Mouse (Mus musculus) intestine, embryonic 14.5 days (tissue): Measurements from ENCODE around the gene Tyrp1. TPM values are rescaled to one million over a fixed set of nuclear protein-coding genes. Genes with fewer than 3 reads are reported as not detected.
A peak's percentile ranks its signal among the peaks of the same experiment; 100 is the strongest.

Source experiments
- ATAC-seq: fragments of 200-750 bp; cut with Nextera tagmentation; replicated peaks from 2 replicates; pipeline ENCODE4 v1.8.0; 2017; ENCODE audit warnings: low read depth, moderate number of reproducible peaks, moderate TSS enrichment, moderate library complexity; ENCODE audit not compliant: low FRiP score, low TSS enrichment
- DNase-seq: peaks from one replicate; pipeline ENCODE4 v3.0.0-alpha.2; 2018; ENCODE audit warnings: low spot score
- H3K27ac ChIP-seq: fragments of 300-500 bp; sonication (generic); 2 replicates; pipeline ENCODE4 v1.5.1; 2014; ENCODE audit warnings: low read depth, mild to moderate bottlenecking, control low read depth
- H3K27me3 ChIP-seq: fragments of 300-500 bp; sonication (generic); replicated peaks from 2 replicates; pipeline ENCODE4 v1.6.1; 2014; ENCODE audit warnings: low read length, control low read depth; ENCODE audit not compliant: control insufficient read depth, insufficient read depth
- H3K36me3 ChIP-seq: fragments of 300-500 bp; sonication (generic); 2 replicates; pipeline ENCODE4 v1.6.1; 2014; ENCODE audit warnings: low read length, control low read depth; ENCODE audit not compliant: control insufficient read depth, insufficient read depth
- H3K4me1 ChIP-seq: fragments of 300-500 bp; sonication (generic); replicated peaks from 2 replicates; pipeline ENCODE4 v1.6.1; 2014; ENCODE audit warnings: low read length, control low read depth, mixed read lengths; ENCODE audit not compliant: control insufficient read depth, insufficient read depth
- H3K4me2 ChIP-seq: fragments of 300-500 bp; sonication (generic); 2 replicates; pipeline ENCODE4 v1.6.1; 2014; ENCODE audit warnings: low read length
- H3K4me3 ChIP-seq: fragments of 300-500 bp; sonication (generic); 2 replicates; pipeline ENCODE4 v1.5.1; 2014; ENCODE audit warnings: low read depth, low read length, control low read depth, mixed read lengths
- H3K9ac ChIP-seq: fragments of 300-500 bp; sonication (generic); 2 replicates; pipeline ENCODE4 v1.6.1; 2014; ENCODE audit warnings: mild to moderate bottlenecking, low read length
- H3K9me3 ChIP-seq: fragments of 300-500 bp; sonication (generic); 2 replicates; pipeline ENCODE4 v1.6.1; 2016; ENCODE audit warnings: low read length, control low read depth; ENCODE audit not compliant: control insufficient read depth
- WGBS: fragments of 180-500 bp; shearing (Covaris S2); extraction: QIAGEN DNeasy Blood & Tissue Kit; methylation state at CpG from one replicate; pipeline ENCODE4 v1.1.7; 2014; 5-methylcytosine and 5-hydroxymethylcytosine counted together
- polyA plus RNA-seq: library from polyadenylated mRNA; unstranded; fragments of >200 nt; fragmentation: Nextera tagmentation; extraction: Ambion mirVana; gene quantifications from 2 replicates; pipeline ENCODE4 v1.2.1, GENCODE M21; 2014

Tyrp1 gene
- polyA plus RNA-seq, 1 experiment from 2014 or later = not detected

DNA sequence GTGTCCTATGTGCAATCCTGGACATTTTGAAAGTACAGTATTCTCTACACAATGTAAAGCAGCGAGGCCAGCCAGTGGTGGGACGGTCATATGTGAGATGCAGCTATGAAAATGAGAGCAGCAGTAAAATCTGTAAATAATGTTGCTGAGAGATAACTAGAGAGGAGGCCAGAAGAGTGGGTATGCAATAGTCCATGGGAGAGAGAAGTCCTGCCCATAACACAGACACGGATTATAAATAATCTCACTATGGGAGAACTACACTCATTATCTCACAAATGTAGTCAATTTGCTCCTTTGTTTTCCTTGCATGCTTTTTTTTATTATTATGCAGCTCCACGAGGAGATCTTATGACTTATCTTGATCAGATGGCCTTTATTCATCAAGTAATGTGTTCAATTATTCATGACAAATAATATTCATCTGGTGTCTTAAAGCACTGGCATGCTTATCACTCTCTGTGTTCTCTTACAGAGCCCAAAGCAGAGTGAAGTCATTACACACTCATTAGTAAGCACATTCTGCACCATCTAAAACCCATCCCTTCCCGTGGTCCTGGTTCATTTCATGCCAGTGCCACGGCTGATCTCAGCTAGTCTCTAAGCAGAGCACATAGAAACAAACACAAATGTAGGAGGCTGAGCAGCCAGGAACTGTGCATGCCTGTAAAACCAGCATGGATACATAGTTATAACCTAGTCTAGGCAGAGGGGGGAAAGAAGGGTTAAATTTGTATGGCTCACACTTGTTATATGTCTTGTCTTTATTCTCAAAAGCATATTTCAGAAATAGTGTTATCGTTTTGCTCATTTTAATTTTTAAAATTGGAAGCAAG is 18.9 kb downstream of the Tyrp1 start:
- Histone ChIP-seq H3K4me3 (no peak overlapping the region), H3K9ac (no peak overlapping the region), H3K36me3 (no peaks in the 10 kb centered on the region), H3K4me1 (no peaks in the 10 kb centered on the region), H3K4me2 (no peak overlapping the region), H3K9me3 (no peaks in the 10 kb centered on the region), H3K27ac (no peak overlapping the region), H3K27me3 (no peaks in the 10 kb centered on the region)
- ATAC-seq (no peak), DNase-seq (no peak)
- WGBS = 73% methylated on average over 7 of the region's 7 CpGs

DNA sequence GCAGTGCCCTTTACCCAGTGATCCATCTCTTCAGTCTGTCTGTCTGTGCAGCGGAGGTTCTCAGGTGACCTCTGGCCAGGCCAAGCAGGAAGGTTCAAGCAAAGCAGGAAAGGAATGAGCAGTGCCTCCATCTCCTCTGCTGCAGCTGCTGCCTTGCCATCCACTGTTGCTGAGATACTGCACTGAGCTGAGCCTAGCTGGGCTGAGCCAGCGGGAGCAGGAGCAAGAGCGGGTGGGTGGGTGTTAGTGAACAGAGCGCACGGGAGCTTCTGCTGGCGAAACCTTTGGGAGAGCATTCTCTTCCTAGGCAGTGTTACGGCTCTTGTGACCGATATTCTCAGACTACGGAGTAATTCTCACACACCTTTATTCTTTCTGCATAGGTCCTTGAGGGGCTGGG is 21.6 kb downstream of the Tyrp1 start:
- no peak for ATAC-seq

DNA sequence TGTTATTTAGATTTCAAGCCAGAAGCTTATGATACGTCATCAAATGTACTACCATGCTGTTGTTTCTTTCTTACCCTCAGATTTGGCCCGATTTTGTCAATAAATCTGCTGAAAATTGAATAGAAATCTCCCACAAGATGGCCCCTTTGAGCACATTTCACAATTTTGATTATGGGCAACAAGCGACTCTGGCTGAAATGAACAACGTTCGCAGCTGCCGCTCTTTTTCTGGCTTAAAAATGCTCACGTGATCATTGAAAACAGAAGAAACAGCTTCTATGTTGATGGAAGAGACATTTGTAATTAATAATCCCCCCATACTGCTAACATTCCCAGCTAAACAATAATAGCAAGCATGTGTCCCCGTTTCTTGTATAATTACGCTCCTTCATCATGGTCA is 29.0 kb downstream of the Tyrp1 start:
- H3K4me1 ChIP-seq = no peaks in the 10 kb centered on the region
- 86% methylated on average over 9 of the region's 9 CpGs for WGBS
- H3K4me3 ChIP-seq = no peak overlapping the region
- H3K27me3 ChIP-seq = no peaks in the 10 kb centered on the region
- no peak overlapping the region for H3K27ac ChIP-seq
- H3K4me2 ChIP-seq = no peak overlapping the region
- ATAC-seq (no peak), DNase-seq (no peak)
- no peaks in the 10 kb centered on the region for H3K36me3 ChIP-seq
- H3K9ac ChIP-seq = no peak overlapping the region
- H3K9me3 ChIP-seq = no peaks in the 10 kb centered on the region

More for the DNA sequence above, 21.6 kb downstream of the Tyrp1 start:
- 71% methylated on average over 9 of the region's 9 CpGs for WGBS
- no peak overlapping the region for H3K9ac ChIP-seq
- no peaks in the 10 kb centered on the region for H3K9me3 ChIP-seq
- no peak overlapping the region for H3K4me2 ChIP-seq
- no peak overlapping the region for H3K27ac ChIP-seq
- no peaks in the 10 kb centered on the region for H3K4me1 ChIP-seq
- no peak overlapping the region for H3K4me3 ChIP-seq
- no peak for DNase-seq
- no peaks in the 10 kb centered on the region for H3K27me3 ChIP-seq
- H3K36me3 ChIP-seq = no peaks in the 10 kb centered on the region

DNA sequence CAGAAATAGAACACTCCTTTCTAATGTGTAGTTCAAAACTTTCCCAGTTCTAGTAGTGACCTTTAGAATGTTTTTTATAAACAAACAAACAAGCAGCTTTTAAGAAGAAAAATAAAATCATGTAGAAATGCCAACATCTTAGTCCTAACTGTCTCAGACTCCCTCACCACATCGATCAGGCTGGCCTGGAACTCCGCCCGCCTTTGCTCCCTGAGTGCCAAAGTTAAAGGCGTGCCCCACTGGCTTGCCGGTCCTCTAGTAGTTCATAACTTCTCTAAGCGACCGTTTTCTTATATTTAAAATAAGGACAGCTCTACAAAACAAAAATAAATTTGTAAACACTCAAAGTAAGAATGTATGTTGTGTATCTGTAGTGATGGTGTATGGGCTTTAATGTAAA is 30.0 kb downstream of the Tyrp1 start:
- DNase-seq (no peak), ATAC-seq (no peak)
- Histone ChIP-seq H3K4me3 (no peak overlapping the region), H3K9me3 (no peaks in the 10 kb centered on the region), H3K4me1 (0 out of 2 replicates have a peak, but pooled peaks cover 3% of the 10 kb centered on the region), H3K9ac (no peak overlapping the region), H3K27ac (no peak overlapping the region), H3K4me2 (no peak overlapping the region), H3K27me3 (no peaks in the 10 kb centered on the region), H3K36me3 (no peaks in the 10 kb centered on the region)
- WGBS = 70% methylated on average over 7 of the region's 7 CpGs

DNA sequence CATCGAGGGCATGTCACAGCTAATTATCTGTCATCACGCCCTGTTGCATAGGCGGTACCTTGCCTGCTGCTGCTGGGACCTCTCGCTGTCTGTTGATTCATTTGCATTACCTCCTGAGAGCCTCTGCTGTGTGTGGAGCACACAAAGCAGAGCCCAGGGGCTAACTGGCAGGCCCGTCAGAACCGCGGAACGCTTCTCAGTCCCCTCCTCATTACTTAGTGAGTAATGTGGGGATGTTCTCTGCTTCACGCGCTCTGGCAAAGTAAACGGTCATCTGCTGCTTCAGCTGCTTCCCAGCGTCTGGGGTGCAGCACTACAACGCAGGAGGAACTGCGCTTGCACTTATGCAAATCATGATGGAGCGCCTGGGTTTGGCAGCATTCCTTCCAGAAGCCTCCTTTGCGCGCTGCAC is 30.6 kb downstream of the Tyrp1 start:
- peak; percentile 68 for DNase-seq
- H3K27me3 ChIP-seq = no peaks in the 10 kb centered on the region
- no peaks in the 10 kb centered on the region for H3K36me3 ChIP-seq
- H3K9ac ChIP-seq = peak overlapping the region; percentile 29; the same call in 1 of the 2 replicates
- peak; percentile 55; the same call in 1 of the 2 replicates for ATAC-seq
- WGBS = 2% methylated on average over 17 of the region's 17 CpGs
- H3K4me1 ChIP-seq = 0 out of 2 replicates have a peak, but pooled peaks cover 3% of the 10 kb centered on the region
- no peaks in the 10 kb centered on the region for H3K9me3 ChIP-seq
- H3K4me3 ChIP-seq = peak overlapping the region; percentile 30
- H3K4me2 ChIP-seq = peak overlapping the region; percentile 59
- H3K27ac ChIP-seq = no peak overlapping the region

DNA sequence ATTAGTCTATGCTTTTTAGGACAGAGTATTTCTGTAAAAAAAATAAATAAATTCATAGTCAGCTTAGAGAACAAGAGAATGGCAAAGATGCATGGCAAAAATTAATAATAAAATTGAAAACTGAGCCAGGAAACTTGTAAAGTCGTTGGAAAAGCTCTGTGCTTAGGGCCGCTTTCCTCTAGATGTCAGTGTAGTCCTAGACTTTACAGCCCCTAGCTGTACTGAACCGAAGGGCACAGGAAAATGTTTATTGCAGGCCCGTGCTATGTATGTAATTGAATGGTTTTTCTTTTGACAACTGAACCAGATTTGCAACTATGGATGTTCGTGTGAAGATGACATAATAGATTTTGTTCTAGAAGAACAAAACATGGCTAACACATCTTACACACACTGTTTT is 32.1 kb downstream of the Tyrp1 start:
- ATAC-seq = no peak
- WGBS = 13% methylated on average over 5 of the region's 5 CpGs
- H3K36me3 ChIP-seq = no peaks in the 10 kb centered on the region
- no peak overlapping the region for H3K4me3 ChIP-seq
- no peak overlapping the region for H3K4me2 ChIP-seq
- 0 out of 2 replicates have a peak, but pooled peaks cover 3% of the 10 kb centered on the region for H3K4me1 ChIP-seq
- H3K9ac ChIP-seq = no peak overlapping the region
- DNase-seq = no peak
- no peak overlapping the region for H3K27ac ChIP-seq
- H3K27me3 ChIP-seq = no peaks in the 10 kb centered on the region
- no peaks in the 10 kb centered on the region for H3K9me3 ChIP-seq

DNA sequence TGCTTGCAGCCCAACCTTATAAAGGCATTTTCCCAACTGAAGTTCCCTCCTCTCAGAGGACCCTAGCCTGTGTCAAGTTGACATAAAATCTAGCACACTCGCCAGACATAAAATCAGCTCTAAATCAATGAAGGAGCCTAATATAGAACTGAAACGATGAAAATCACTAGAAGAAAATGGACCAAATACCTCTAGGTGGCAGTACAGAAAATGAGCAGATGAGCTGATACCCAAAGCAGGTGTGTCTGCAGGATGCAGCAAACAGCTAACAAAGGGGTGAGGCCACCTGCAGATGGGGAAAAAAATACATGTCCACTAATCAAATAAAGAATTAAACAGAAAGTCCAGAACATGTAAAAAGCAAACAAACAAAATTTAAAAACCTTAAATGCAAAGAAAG is 35.7 kb downstream of the Tyrp1 start:
- no peaks in the 10 kb centered on the region for H3K9me3 ChIP-seq
- no peaks in the 10 kb centered on the region for H3K36me3 ChIP-seq
- H3K27me3 ChIP-seq = no peaks in the 10 kb centered on the region
- no peak overlapping the region for H3K27ac ChIP-seq
- H3K4me2 ChIP-seq = no peak overlapping the region
- no peak for DNase-seq
- no peak overlapping the region for H3K9ac ChIP-seq
- 48% methylated on average over 2 of the region's 2 CpGs for WGBS
- ATAC-seq = no peak
- no peak overlapping the region for H3K4me3 ChIP-seq
- H3K4me1 ChIP-seq = 0 out of 2 replicates have a peak, but pooled peaks cover 3% of the 10 kb centered on the region

DNA sequence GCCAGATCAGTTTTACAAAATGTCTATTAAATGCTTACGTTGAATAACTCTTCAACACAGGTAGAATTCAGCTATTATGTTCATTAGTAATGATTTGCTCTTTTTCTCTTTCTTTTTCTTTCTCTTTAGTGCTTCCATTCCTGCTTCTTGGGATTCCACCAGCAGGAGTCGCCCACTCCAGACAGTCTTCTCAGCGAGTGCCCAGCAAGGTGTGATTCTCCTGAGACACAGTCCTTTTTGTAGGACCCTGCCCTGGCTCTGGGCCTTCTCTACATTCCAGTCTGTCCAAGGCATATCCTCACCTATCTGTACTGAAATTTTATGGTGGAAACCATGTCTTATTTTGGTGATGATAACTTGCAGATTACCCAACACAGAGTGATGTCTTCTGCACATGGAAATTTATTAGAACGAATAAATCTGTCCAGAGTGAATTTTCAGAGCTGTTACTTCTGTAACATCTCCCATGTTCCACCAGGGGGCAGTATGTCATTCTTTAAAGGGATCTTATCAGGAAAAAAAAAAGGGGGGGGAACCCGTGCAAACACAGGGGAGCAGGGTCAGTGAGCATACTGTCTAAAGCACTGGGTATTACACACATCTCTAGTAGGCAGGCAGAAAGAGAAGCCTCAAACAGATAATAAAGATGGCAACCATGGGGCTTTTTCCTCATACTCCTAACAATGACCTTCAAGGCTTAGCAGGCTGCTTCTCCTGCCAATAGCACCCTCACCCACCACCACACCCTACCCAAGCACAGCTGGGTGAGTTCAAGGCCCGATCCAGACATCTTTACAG is 39.1 kb downstream of the Tyrp1 start:
- ATAC-seq = no peak
- no peak overlapping the region for H3K27ac ChIP-seq
- 0 out of 2 replicates have a peak, but pooled peaks cover 3% of the 10 kb centered on the region for H3K4me1 ChIP-seq

More for the DNA sequence above, 39.1 kb downstream of the Tyrp1 start:
- DNase-seq = peak; percentile 61
- H3K4me2 ChIP-seq = no peak overlapping the region
- 33% methylated on average over 6 of the region's 6 CpGs for WGBS
- no peak overlapping the region for H3K4me3 ChIP-seq
- no peaks in the 10 kb centered on the region for H3K27me3 ChIP-seq
- H3K36me3 ChIP-seq = no peaks in the 10 kb centered on the region
- H3K9ac ChIP-seq = no peak overlapping the region
- H3K9me3 ChIP-seq = no peaks in the 10 kb centered on the region
